Mouse (Mus musculus): Measurements from ENCODE around the gene Gm853.
A peak's percentile ranks its signal among the peaks of the same experiment; 100 is the strongest.

The Gm853 gene

DNA sequence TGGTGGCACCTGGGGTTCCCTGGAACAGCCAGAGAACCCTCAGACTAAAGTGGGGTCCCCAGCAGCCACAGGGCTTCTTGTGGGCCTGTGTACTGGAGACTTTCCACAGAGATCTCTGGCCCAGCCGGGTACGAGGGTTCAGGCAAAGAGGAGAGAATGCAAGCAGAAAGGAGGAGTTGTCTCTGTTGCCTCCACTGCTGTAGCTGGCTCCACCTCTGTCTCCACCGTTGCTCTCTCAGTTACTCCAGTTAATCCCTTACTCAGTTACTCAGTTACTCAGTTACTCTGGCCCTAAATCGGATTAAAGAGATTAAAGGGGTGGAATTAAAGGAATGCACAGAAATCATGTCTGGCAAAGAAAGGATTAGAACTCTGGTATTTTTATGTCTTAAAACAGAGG is at the start of gene Gm853:
Gm853 (minus strand) TSS at position 223 of the 400 bp plus-strand sequence.
- H3K36me3 ChIP-seq (ENCODE audit: control insufficient read depth, insufficient read depth, low read length, poor library complexity, severe bottlenecking) = no peaks in the 10 kb centered on the region
- no peak for DNase-seq (ENCODE audit: low read depth, low spot score)
- H3K27me3 ChIP-seq (ENCODE audit: control insufficient read depth, insufficient read depth, low read length, poor library complexity, severe bottlenecking) = no peaks in the 10 kb centered on the region

DNA sequence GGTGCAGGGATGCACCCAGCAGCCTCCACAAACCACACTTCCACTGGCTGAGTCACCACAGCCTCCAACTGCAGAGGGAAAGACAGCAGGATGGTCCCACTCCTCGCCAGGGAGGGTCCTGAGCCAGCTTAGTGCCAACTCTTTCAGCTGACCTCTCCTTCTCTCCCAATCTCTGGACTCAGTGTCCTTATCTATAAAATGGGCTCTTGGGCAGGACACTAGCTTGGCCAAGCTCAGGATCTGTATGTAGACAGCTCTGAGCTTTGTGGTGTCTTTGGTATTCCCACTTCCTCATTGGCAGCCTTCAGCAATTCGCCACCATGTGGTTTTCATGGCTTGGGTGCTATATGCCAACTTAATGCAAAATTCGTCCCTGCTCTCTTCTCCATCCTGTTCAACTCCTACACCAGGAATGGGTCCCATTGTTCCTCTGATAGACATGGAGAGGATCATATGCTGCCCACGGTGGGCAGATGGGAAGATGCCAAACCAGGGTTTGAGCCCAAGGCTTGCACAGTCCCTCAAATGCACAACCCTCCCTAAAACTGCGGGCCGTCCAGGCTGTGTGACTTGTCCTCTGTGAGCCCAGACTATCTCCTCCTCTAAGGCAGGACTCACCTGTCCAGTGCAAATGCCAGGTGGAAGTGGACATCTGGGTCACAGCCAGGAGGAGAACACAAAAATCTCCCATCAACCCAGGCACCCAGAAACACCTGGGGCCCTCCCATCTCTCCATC is 48.6 kb upstream of the Gm853 start:
- DNase-seq (ENCODE audit: low read depth, low spot score) = no peak

DNA sequence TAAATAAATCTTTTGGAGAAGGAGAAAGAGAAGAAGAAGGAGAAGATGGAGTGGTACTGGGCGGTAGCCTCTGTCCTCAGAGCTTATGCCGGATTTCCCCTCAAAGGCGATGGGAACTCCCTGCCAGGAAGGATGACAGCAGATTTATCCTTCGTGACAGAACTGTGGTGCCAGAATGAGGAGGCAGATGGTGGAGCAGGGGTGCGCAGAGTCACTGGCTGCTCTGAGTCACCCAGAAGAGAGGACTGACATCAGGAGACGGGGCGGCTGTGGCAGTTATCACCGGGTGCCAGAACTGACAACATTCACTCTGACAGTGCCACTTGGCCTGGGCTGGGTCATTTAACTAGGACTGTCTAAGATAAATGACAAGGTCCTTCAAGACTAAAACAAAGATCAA is 47.9 kb upstream of the Gm853 start:
- no peaks in the 10 kb centered on the region for H3K36me3 ChIP-seq (ENCODE audit: control insufficient read depth, insufficient read depth, low read length, poor library complexity, severe bottlenecking)
- DNase-seq (ENCODE audit: low read depth, low spot score) = no peak
- H3K27me3 ChIP-seq (ENCODE audit: control insufficient read depth, insufficient read depth, low read length, poor library complexity, severe bottlenecking) = no peaks in the 10 kb centered on the region

More for the DNA sequence above, 48.6 kb upstream of the Gm853 start:
- H3K27me3 ChIP-seq (ENCODE audit: control insufficient read depth, insufficient read depth, low read length, poor library complexity, severe bottlenecking) = no peaks in the 10 kb centered on the region
- no peaks in the 10 kb centered on the region for H3K36me3 ChIP-seq (ENCODE audit: control insufficient read depth, insufficient read depth, low read length, poor library complexity, severe bottlenecking)

DNA sequence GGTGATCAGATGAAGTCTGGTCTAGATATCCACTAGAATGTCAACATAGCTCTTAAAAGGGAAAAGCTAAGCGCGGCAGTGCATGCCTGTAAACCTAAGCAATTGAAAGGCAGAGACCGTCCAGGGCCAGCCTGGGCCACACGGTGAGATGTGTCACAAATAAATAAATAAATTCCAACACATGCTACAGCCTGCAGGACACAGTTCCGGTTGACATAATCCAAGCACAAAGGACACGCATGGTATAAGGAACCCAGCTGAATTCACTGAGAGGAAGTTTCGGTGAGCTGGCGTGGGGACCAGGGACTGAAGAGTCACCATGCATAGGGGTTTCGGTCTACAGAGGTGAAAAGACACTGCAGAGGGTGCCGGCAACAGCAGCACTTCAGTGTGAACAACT is 46.5 kb upstream of the Gm853 start:
- Histone ChIP-seq H3K36me3 (ENCODE audit: control insufficient read depth, insufficient read depth, low read length, poor library complexity, severe bottlenecking) (no peaks in the 10 kb centered on the region), H3K27me3 (ENCODE audit: control insufficient read depth, insufficient read depth, low read length, poor library complexity, severe bottlenecking) (no peaks in the 10 kb centered on the region)
- DNase-seq (ENCODE audit: low read depth, low spot score) = no peak

DNA sequence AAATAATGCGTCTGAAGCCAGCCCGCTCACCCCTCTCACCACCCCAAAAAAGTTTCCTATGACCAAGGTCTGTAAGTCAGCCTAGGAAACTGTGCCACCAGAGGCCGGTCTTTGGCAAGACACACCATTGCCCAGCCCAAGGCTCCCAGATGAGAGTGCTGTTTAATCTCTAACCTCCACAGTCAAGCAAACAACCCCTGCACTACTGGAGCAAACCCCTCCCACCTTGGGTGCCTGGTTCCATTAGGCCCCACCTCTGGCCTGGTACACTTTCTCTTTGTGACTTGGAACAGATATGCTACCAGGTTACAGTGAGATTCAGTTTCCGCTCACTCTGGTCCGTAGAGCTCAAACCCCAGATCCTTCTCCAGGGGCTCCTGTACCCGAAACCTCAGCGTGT is 44.9 kb upstream of the Gm853 start:
- Histone ChIP-seq H3K27me3 (ENCODE audit: control insufficient read depth, insufficient read depth, low read length, poor library complexity, severe bottlenecking) (no peaks in the 10 kb centered on the region), H3K36me3 (ENCODE audit: control insufficient read depth, insufficient read depth, low read length, poor library complexity, severe bottlenecking) (no peaks in the 10 kb centered on the region)
- no peak for DNase-seq (ENCODE audit: low read depth, low spot score)

DNA sequence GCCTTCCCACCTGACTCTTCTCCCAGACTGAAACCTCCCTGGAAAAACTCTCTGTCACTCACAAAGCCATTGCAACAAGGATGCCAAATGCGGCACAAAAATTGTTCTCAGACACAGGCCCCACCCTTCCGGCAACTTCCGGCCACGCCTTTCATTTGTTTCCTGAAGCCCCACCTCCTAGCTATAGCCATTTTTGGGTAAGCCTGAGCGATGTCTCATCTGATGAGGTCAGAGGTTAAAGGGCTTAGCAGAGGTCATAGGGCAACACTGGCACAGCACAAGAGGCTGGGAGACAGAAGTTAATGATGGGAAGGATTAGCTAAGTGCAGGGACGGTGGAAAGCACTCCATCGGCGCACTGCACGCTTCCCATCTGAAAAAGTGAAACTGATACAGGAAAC is 44.4 kb upstream of the Gm853 start:
- DNase-seq (ENCODE audit: low read depth, low spot score) = no peak
- Histone ChIP-seq H3K27me3 (ENCODE audit: control insufficient read depth, insufficient read depth, low read length, poor library complexity, severe bottlenecking) (no peaks in the 10 kb centered on the region), H3K36me3 (ENCODE audit: control insufficient read depth, insufficient read depth, low read length, poor library complexity, severe bottlenecking) (no peaks in the 10 kb centered on the region)

DNA sequence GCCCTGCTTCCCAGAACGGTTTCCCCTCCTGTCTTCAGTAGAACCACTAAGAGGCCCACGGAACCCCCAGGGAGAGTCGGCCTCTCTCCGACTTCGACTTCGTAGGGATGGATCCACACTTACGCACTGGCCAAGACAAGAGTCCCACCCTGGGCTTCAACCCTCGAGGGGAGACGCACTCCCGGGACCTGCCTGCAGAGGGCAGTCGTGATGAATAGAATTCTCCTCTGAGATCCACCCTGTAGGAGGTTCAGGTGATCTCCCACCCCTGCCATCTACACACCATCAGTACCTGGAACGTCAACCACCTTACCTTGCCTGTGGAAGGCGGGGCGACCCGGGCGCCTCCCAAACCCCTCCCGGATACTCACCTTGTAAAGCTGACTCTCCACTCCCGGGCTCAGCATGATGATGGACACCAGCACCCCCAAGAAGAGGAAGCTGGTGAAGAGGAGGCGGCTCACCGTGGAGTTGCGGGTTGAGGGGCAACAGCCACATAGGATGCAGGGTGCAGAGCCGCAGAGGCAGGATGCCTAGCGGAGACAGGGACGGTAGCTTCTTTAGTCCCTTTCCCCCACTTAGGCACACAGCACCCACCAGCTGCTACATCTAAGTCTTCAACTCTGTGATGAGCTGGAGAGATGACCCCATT is 42.6 kb upstream of the Gm853 start:
- no peaks in the 10 kb centered on the region for H3K36me3 ChIP-seq (ENCODE audit: control insufficient read depth, insufficient read depth, low read length, poor library complexity, severe bottlenecking)
- DNase-seq (ENCODE audit: low read depth, low spot score) = peak; percentile 61
- H3K27me3 ChIP-seq (ENCODE audit: control insufficient read depth, insufficient read depth, low read length, poor library complexity, severe bottlenecking) = no peaks in the 10 kb centered on the region

DNA sequence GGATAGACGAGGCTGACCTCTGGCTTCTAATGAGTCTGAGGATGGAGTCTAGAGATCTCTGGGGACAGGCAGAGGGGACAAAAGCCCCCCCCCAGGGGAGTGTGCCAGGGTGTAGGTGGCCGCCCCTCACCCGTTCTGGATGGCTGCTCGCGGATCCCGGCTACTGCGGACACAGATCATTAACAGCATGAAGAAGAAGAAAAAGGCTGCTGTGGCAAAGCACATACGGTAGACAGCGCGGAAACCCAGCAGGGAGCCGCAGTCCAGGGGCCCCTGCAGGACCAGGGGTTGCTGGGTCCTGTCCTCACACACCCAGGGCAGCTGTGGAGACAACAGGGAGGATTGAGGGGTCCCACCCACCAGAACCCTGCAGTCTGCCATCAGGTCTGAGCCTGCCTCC is 41.9 kb upstream of the Gm853 start:
- no peaks in the 10 kb centered on the region for H3K36me3 ChIP-seq (ENCODE audit: control insufficient read depth, insufficient read depth, low read length, poor library complexity, severe bottlenecking)
- DNase-seq (ENCODE audit: low read depth, low spot score) = no peak
- no peaks in the 10 kb centered on the region for H3K27me3 ChIP-seq (ENCODE audit: control insufficient read depth, insufficient read depth, low read length, poor library complexity, severe bottlenecking)

DNA sequence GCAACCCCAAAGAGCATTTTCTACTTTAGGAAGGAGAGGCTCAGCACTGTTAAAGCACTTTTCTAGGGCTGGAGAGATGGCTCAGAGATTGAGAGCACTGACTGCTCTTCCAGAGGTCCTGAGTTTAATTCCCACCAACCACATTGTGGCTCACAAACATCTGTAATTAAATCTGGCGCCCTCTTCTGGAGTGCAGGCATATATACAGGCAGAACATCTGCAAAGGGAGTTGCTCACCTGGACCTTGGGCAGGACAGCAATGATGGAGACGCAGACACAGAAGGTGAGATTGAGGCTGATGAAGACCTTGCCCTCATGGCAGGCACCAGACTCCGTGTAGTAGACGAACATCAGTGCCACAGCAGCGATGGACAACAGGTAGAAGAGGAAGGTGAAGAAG is 38.2 kb upstream of the Gm853 start:
- Histone ChIP-seq H3K27me3 (ENCODE audit: control insufficient read depth, insufficient read depth, low read length, poor library complexity, severe bottlenecking) (no peaks in the 10 kb centered on the region), H3K36me3 (ENCODE audit: control insufficient read depth, insufficient read depth, low read length, poor library complexity, severe bottlenecking) (no peaks in the 10 kb centered on the region)
- no peak for DNase-seq (ENCODE audit: low read depth, low spot score)

DNA sequence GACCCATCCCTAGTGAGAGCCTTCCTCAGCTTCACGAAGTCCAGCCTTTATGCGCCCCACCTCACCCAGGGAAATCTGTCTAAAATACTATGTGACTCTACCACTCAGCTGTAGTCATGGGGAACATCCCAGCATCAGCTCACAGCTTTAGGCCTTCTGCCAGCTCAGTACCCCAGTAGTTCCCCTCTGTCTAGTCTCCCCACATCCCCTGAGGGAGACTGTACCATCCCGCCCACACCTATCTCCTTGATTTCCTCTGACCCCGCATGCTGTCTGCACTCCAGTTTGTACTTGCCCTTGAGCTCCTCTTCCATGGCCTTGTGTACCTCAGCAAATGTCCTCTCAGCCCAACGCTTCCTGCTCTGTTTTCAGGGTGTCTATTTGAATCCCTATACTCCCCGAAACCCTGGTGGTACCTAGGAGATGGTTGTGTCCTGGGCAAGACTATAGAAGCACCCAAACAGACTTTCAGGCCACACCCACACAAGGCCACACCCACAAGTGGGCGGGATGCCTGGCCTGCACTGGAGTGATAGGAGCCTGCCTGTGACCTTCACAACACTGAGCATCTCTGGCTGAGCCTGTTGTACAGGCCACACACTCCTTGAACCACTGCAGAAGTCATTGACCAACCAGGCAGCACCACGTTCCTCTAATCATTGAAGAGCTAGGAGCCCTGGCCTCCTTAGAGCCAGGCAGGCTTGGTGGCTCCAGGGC is 30.4 kb upstream of the Gm853 start:
- DNase-seq (ENCODE audit: low read depth, low spot score) = no peak
- Histone ChIP-seq H3K36me3 (ENCODE audit: control insufficient read depth, insufficient read depth, low read length, poor library complexity, severe bottlenecking) (no peaks in the 10 kb centered on the region), H3K27me3 (ENCODE audit: control insufficient read depth, insufficient read depth, low read length, poor library complexity, severe bottlenecking) (no peaks in the 10 kb centered on the region)

DNA sequence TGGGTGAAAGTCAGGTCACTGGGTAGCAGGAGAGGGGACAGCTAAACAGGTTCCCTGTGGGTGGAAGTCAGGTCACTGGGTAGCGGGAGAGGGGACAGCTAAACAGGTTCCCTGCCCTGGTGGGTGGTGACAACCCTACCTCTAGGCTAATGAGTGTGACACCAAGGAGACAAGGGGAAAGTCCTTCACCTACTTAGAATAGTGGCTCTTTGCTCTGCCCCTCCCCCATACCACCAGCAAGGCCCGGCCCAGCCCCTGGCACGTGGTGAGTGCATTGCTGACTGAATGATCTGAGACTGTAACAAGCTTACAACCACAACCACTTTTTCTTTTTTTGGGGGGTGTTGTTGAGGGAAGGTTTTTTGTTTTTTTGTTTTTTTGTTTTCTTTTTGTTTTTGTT is 29.6 kb upstream of the Gm853 start:
- no peak for DNase-seq (ENCODE audit: low read depth, low spot score)
- Histone ChIP-seq H3K36me3 (ENCODE audit: control insufficient read depth, insufficient read depth, low read length, poor library complexity, severe bottlenecking) (no peaks in the 10 kb centered on the region), H3K27me3 (ENCODE audit: control insufficient read depth, insufficient read depth, low read length, poor library complexity, severe bottlenecking) (no peaks in the 10 kb centered on the region)

DNA sequence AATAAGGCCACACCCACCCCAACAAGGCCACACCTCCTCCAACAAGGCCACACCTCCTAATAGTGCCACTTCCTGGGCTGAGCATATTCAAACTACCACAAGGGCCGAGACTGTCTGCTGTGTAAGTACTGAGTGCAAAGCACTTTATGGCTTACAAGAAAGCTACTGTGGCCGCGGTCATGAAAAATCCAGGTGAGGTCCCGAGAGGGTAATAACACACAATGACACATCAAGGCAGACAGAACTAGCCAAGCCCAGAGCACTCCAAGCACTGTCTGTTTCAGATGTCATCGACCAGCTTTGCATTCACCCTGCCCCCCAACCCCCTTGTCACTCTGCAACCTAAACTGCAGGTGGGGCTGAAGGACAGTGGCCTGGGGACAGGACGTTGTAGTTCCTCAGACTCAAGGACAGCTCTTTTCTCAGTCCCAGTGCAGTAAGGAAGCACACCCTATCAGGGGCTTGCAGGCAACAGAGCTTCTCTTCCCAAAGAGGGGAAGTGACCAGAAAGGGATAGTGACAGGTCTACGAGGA is 29.0 kb upstream of the Gm853 start:
- H3K36me3 ChIP-seq (ENCODE audit: control insufficient read depth, insufficient read depth, low read length, poor library complexity, severe bottlenecking) = no peaks in the 10 kb centered on the region
- no peaks in the 10 kb centered on the region for H3K27me3 ChIP-seq (ENCODE audit: control insufficient read depth, insufficient read depth, low read length, poor library complexity, severe bottlenecking)
- no peak for DNase-seq (ENCODE audit: low read depth, low spot score)

DNA sequence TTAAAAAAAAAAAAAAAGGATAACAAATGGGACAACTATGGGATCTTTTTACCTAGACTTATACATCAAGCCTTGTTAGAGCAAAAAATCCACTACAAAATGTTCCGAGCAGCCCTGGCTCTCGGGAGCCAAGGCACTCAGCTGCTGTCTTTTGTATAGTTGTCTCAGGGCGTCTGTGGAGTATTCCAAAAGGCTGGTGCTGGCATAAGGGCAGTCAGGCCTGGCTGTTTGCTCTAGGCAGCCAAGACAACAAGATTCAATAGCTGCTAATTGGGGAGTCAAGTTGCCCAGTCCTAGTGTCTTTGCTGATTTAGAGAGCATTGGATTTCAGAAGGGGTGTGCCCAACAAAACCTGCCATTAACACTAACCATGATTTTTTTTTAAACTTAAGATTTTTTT is 26.4 kb upstream of the Gm853 start:
- Histone ChIP-seq H3K36me3 (ENCODE audit: control insufficient read depth, insufficient read depth, low read length, poor library complexity, severe bottlenecking) (no peaks in the 10 kb centered on the region), H3K27me3 (ENCODE audit: control insufficient read depth, insufficient read depth, low read length, poor library complexity, severe bottlenecking) (no peaks in the 10 kb centered on the region)
- no peak for DNase-seq (ENCODE audit: low read depth, low spot score)

DNA sequence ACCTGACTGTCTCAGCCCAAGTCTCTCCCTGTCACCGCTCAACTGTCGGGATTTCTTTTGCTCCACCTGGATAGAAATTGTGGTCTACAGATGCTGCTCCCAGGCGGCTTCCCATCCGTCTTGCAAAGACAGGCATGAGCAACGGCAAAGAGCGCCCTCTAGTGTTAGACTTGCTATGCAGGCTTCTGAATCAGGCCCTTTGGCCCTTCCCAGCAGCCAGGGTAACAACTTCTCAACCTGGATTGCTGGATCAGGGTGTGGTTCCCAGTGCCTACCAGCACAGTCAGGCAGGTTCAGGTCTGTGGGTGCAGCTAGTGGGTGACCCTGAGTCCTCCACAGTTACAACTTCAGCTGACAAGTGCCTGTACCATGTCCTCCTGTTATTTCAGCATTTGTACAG is 23.9 kb upstream of the Gm853 start:
- no peaks in the 10 kb centered on the region for H3K36me3 ChIP-seq (ENCODE audit: control insufficient read depth, insufficient read depth, low read length, poor library complexity, severe bottlenecking)
- no peaks in the 10 kb centered on the region for H3K27me3 ChIP-seq (ENCODE audit: control insufficient read depth, insufficient read depth, low read length, poor library complexity, severe bottlenecking)
- peak; percentile 70 for DNase-seq (ENCODE audit: low read depth, low spot score)

DNA sequence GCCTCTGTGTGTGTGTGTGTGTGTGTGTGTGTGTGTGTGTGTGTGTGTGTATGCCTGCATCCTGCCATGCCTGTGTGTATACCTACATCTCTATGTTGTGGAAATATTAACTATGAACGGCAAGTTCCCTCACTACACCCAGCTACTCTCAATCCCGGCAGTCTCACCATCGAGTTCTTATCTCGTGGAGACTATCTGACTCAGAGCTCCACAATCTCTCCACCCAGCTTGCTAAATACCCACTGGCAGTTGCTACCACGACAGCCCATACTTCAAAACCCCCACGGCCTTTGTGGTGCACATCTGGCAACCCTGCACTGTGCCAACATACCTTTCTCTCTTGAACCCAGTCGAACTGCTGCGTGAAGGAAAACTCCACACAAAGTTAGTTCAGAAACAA is 22.5 kb upstream of the Gm853 start:
- no peak for DNase-seq (ENCODE audit: low read depth, low spot score)
- Histone ChIP-seq H3K36me3 (ENCODE audit: control insufficient read depth, insufficient read depth, low read length, poor library complexity, severe bottlenecking) (no peaks in the 10 kb centered on the region), H3K27me3 (ENCODE audit: control insufficient read depth, insufficient read depth, low read length, poor library complexity, severe bottlenecking) (no peaks in the 10 kb centered on the region)
